Mouse (Mus musculus) cerebellum, postnatal 4 days (tissue): ENCODE measurements at regions not wholly inside any gene's neighbourhood (a gene's known extent, or its start where the extent isn't known, plus 50 kb on each side); places are given as distances from the start of the nearest gene placed in this dataset.
A peak's percentile ranks its signal among the peaks of the same experiment; 100 is the strongest.

ENCODE experiments used
- DNase-seq, 2 experiments: peaks; one replicate each; pipeline ENCODE4 v3.0.0; 2022; ENCODE audit warnings: low spot score in 2 of 2, mixed read lengths in 1 of 2

- no peak for DNase-seq
These were observed 110.8 kb upstream of the Syt6 start for GRCm38 (mm10) chr3:103464181-103464580.

- no peak for DNase-seq
These were observed 110.3 kb upstream of the Syt6 start for GRCm38 (mm10) chr3:103464729-103465128.

- no peak for DNase-seq
These were observed 109.8 kb upstream of the Syt6 start for GRCm38 (mm10) chr3:103465132-103465690.

- DNase-seq: no peak
These were observed 109.1 kb upstream of the Syt6 start for GRCm38 (mm10) chr3:103465948-103466347.

DNA sequence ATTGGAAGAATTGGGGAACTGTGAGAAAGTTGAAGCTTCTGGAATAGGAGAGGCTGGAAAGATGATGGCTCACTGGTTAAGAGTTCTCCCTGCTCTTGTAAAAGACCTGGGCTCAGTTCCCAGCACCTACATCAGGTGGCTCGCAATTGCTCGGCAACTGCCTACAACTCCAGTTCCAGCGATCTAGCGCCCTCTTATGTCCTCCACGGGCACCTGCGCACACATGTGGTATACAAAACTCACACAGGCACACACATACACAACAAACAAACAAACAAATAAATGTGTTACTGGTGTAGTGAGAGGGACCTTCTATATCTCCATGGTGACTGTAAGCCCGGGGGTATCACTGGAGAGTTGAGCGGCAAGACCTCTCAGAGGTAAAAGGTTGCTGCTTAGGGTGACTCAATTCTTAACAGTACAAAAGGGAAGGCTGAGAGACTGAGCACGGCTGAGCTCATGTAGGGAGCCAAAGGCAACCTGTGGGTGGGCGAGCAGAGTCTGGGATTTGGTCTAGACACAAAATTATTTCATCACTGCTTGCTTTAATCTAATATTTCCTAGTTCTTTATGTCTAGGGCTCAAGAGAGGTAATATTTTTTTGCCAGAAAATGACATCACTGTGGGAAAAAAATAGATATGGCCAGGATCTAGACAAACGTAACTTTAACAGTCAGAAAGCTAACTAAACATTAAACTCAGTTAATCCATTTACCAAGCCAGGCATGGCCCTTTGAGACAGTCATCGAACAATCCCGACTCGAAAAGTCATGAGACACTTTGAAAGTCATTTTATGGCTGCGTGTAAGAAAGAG is 104.2 kb upstream of the Syt6 start:
- no peak for DNase-seq

- no peak for DNase-seq
These were observed 102.4 kb upstream of the Syt6 start for GRCm38 (mm10) chr3:103472598-103472997.

DNA sequence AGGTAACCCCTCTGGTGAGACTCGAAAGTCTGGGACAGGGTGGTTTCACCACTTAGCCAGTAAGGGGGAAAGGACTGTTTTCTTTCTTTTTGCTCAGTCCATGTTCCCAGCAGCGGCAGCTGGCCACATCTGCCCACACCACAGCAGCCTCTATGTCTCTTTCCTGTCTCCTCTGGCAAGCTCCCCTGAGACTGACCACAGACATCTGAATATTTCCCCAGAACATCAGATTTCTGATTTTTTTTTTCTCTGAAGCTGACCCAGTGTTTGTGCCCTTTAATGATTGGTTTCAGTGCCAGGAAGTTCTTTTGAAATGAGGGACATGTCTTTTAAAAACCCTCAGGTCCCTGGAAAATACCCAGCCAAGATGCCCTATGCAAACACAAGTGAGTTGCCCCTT is 101.7 kb upstream of the Syt6 start:
- DNase-seq: no peak

- no peak for DNase-seq
These were observed 95.0 kb upstream of the Syt6 start for GRCm38 (mm10) chr3:103479845-103480543.

GRCm38 (mm10) chr3:103480676-103481075 is 94.4 kb upstream of the Syt6 start:
- no peak for DNase-seq

DNA sequence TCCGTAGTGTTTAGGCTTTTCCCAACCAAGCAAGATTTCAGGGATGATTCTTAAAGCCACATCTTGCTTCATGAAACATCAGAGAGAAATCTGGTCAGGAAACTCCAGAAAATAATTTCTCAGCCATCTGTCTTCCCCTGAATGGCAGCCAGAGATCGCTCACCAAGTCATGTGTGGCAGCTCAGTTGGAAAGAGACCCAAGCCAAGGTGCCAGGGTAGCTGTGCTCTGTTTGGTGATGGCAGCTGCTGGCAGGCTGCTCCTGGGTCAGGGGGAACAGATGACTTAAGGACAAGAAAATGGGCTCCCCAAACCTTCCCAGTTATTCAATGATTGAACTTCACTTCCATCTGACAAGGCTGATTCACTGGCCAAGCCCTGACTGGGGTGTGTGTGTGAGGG is 91.7 kb upstream of the Syt6 start:
- DNase-seq: peak in 1 of 2 experiments; percentile 63

GRCm38 (mm10) chr3:103483762-103484161 is 91.3 kb upstream of the Syt6 start:
- DNase-seq: no peak

DNA sequence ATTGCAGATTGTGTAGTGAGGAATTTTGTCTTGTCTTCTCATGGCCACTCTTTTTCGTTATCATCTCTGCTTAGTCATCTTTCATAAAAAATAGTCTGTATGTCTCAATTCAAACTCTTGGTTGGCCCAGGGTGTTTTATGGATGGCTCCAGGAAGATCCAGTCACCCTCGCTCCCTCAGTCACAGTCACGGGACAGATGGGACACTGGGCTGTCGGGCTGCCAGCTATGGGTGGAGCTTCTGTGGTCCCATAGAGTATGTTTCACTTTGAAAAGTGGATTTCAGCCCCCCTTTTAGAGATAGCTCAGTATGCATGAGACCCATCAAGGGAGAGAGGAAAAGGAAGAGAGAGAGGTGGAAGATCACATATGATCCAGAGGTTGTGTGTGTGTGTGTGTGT is 85.2 kb upstream of the Syt6 start:
- no peak for DNase-seq

GRCm38 (mm10) chr3:103490966-103491365 is 84.1 kb upstream of the Syt6 start:
- DNase-seq: no peak

DNA sequence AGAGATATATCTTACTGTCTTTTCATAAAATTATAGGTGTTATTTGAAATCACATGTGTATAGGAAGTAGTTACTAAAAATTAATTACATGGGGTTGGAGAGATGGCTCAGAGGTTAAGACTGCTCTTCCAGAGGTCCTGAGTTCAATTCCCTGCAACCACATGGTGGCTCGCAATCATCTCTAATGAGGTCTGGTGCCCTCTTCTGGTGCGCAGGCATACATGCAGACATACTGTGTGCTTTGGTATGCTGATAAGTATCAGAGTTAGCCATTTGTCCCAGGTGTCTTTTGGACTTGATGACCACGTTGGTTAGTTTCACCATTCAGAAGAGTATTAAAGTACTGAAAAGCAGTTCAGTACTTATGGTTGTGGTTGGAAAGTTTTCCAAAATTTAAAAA is 82.8 kb upstream of the Syt6 start:
- DNase-seq: no peak

GRCm38 (mm10) chr3:103493623-103494022 is 81.4 kb upstream of the Syt6 start:
- DNase-seq: no peak

GRCm38 (mm10) chr3:103494043-103494442 is 81.0 kb upstream of the Syt6 start:
- no peak for DNase-seq

DNA sequence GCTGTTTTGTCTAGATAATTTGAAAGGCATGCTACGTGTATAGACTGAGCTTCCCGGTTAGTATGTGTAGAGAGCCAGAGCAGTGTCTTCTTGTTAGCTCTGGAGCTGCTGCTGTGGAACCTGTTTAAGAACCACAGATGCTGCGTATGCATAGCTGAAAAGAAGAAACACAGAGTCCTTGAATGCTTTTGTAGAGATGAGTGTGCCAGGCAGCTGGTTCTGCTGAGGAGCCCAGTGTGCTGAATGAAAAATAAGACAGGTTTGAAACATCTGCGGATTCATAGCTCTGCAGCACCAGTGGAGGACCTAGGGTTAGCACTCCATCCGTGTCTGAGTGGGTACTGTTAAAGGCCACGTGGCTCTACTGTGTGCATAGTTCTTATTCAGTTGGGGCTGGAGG is 78.9 kb upstream of the Syt6 start:
- DNase-seq: no peak

- DNase-seq: no peak
These were observed 78.3 kb upstream of the Syt6 start for GRCm38 (mm10) chr3:103496683-103497082.

DNA sequence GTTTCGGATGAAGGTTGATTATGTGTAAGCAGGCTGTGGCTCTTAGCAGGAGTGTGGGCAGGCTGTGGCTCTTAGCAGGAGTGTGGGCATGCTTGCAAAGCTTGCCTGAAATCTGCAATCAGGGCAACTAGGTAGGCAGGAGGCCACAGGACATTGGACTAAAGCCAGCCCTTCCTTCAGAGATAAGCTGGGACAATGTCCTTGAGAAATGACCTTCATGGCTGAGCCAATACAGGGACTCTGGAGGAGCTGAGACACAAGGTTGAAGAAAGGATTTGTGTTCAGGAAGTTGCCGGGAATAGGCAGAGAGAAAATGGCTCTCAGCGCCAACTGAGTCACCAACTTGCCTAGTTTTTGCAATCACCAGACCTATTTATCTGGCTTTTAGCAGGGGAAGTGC is 77.3 kb upstream of the Syt6 start:
- DNase-seq: no peak

DNA sequence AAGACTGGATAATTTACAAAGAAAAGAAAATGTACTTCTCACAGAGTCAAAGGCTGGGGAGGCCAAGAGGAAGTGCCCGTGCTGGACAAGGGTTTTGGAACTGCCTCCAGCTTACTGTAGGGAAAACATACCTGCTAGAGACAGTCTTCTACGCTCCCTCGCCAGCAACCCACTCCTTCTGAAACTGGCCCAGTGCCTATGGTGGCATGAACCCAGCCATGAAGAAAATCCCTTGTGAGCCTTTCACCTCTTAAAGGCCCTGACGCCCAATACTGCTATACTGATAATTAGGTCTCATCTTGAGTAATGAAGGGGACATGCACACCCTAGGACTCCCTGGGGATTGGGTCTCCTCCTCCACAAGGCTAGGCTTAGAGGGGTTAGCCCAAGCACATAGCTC is 76.6 kb upstream of the Syt6 start:
- no peak for DNase-seq

- DNase-seq: no peak
These were observed 75.2 kb upstream of the Syt6 start for GRCm38 (mm10) chr3:103499801-103500200.

DNA sequence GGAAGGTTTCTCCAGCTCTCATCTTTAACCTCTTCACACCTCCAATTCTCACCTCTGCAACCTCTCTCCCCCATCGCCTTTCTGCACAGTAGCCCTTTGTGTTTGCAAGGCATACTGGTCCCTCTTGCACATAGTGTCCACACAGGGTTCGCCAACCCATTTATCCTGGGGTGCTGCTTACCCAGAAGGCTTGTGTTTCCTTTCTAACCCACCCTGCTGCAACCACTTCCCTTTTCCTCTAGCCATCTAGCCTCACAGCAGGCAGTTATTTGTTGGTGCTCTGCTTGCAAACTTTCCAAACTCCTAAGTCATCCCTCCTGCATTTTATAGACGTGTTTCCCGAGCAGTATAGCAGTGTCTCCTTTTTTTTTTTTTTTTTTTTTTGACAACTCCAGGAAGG is 74.7 kb upstream of the Syt6 start:
- no peak for DNase-seq

GRCm38 (mm10) chr3:103504160-103504559 is 70.9 kb upstream of the Syt6 start:
- no peak for DNase-seq
